Mouse (Mus musculus): ENCODE measurements around the gene Agap3.

DNA sequence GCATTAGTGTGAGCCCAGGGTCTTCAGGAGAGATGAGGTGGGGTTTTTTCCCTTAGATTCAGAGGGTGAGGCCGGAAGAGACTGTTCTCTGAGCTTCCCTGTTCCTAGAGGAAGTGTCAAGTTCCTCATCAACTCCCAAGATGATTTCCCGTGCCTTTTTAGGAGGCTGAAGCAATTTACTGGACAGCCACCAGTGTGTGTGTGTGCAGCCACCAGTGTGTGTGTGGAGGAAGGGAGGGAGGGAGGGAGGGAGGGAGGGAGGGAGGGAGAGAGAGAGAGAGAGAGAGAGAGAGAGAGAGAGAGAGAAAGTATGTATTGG lies 2.0 kb downstream of the Agap3 start:
- TF ChIP-seq CTCF (IDR thresholded peaks at IDR 0.05; ENCODE audit: low read depth, low read length) (no peak), POLR2A (IDR thresholded peaks at IDR 0.05; ENCODE audit: insufficient read depth, low read length) (no peak)
